Mouse (Mus musculus): ENCODE measurements around the gene Chst5. TPM values are rescaled to one million over a fixed set of nuclear protein-coding genes. Genes with fewer than 3 reads are reported as not detected.
"Not testable (repeated sequence)": the region's sequence is repeated elsewhere in the genome, so short reads cannot be mapped to it uniquely, and the experiment has no call there.

Gene Chst5
- not detected for polyA plus RNA-seq (2017; shearing (Covaris generic))

DNA sequence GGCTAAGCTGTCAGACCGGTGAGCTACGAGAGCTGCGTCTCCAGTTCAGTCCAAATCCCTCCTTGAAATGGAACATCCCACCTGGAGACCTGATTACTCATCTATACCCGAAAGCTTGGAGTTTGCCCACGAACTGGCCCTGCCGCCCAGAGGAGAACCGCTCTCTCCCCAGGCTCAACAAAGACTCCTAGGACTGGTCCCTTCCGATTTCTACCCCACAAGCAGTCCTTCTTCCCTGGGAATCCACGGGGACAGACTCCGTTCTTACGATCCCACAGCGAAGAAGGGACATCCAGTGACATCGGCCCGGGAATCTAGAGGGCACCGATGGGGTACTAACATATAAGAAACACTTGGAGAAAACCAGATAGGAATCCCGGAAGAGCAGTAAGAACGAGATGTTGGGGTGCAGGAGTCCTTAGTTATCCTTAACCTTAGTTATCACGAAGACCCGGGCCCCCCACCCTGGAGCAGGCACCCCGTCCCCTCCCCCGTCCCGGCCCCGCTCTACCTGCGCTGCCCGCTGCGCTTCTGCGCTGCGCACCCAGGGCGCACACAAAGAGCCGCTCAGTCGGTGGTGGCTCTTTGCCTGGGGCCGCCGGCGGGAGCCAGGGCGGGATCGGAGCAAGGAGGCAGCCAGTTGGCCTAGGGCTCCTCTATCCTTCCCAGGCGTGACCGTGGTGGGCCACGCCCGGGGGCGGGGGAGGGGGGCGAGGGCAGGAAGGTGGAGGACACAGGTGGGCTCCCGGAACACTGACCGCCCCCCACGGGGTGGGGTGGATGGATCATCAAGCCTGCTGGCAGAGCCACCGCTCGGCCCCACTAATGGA is at the start of gene Chst5:
TSS of gene Chst5 (minus strand) at position 827 of the 830 bp plus-strand sequence.
- ATAC-seq, result no peak

DNA sequence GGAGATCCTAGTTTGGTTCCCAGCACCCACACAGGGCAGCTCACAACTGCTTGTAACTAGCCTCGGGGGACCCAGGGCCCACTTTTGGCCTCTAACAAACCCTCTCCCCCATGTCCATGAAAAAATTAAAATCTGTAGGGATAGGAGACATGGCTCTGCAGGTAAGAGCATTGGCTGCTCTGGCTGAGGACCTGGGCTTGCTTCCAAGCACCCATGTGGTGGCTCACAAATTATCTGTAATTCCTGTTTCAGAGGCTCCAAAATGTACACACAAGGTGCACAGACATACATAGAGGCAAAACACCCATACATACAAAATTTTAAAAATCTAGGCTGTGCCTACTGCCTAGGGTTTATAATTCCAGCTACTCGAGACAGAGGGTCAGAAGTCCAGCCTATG is 47.0 kb upstream of the Chst5 start:
- no peak for ATAC-seq

DNA sequence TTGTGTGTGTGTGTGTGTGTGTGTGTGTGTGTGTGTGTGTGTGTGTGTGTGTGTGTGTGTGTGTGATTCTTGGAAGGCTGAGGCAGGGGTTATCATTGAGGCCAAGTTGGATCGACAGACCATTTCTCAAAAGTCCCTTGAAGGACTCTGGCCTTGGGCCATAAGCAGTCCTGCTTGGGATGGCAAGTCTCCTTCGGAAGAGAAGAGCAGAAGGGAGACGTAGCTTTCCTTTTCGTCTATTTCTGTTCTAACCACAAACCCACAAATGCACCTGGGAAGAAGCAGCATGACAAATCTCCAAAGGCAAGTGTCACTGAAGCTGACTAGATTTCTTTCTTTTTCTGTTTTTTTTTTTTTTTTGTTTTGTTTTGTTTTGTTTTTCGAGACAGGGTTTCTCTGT is 45.6 kb upstream of the Chst5 start:
- peak; percentile 30 for ATAC-seq

DNA sequence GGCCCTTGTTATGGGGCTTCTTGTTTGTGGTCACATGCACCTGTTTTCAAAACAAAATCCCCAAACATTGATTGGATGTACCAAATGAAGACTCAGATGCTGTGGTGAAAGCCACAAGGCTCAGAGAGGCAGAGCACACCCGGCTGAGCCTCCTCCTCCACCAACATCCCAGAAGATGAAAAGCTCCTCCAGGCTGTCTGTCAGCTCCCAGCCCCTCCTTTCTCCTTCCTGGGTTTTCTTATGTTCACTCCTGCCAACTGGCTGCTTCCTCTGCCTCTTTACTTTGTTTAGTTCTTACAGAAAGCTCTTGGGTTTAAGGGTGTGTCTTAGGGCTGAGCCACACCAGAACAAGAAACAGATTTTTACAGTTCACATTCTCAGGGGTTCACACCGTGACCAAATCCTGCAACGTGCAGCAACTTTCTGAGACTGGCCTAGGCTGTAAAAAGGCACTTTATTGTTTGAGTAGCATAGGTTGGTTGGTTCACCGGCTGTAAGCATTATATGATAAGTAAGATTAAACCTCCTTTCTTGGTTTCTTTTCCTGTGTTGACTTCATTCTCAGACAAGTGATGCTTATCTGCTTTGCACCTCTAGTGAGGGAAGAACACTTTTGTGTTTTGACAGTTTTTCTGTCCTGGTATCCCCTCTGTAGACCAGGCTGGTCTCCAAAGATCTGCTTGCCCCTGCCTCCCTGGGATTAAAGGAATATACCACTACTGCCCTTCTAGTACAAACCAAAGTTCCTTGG is 44.8 kb upstream of the Chst5 start:
- peak; percentile 53 for ATAC-seq

DNA sequence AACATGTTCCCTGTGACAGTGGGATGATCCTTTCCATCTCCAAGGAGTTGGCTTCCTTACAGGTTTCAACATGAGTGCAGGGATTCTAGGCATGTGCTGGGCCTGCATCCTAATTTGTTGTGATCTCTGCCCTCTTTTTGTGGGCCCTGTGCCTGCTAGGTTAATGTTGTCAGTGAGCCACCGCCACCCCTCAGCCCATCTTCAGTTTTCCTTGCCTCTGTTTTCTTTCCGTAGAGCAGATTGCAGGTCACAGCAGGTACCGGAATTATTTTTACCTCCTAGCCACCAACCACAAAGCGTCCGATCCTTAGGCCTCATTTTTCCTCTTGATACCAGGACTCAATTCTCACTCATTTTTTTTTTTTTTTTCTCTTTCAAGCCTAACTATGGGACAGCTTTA is 41.7 kb upstream of the Chst5 start:
- no peak for ATAC-seq

DNA sequence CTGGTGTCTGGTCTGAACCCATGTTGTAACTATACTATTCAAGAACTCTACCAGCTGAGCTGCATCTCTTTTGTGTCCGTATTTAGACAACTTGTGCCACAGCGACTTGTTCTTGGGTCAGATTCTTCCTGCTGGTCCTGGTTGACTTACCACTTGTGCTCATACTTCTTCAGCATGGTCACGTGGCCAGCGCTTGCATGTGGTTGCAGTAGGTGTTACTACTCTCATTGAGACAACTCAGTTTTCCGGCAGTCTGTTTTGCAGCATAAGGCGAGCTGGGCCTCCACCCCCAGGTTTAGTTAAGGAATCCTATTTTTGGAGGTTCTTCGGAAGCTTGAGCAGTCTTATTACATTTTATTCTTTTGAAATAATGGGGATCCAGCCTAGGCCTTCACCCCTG is 41.1 kb upstream of the Chst5 start:
- no peak for ATAC-seq

DNA sequence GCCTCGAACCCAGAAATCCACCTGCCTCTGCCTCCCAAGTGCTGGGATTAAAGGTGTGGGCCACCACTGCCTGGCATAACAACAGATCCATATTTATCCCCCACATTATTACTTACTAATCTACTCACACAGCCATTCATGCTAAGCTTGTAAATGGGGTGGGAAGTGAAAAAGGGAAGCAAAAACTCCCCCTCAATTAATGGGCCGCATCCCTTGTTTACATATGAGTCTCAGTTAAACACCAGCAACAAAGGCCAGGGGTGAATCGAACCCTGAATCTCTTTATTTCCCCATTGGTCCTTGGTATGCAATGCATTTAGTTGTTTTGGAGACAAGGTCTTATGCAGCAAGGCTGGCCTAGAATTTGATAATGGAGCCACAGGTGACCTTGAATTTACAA is 40.6 kb upstream of the Chst5 start:
- no peak for ATAC-seq

DNA sequence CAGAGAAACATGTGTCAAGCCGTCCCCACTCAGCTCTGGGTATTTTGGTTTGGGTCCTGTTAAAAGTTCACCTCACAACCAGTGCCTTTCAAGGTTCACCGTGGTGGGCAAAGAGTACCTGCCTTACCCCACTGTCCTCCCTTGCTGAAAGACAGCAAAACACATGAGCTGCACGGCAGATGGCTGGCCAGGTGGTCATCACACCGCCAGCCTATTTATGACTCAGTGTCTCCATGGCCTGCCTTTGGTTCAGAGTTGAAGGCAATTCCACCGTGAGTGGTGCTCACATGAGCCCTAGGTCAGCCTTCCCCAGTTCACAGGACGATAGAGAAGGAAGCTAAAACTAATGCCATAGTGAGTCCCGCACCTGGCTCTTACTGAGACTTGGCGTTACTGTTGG is 37.7 kb upstream of the Chst5 start:
- no peak for ATAC-seq

DNA sequence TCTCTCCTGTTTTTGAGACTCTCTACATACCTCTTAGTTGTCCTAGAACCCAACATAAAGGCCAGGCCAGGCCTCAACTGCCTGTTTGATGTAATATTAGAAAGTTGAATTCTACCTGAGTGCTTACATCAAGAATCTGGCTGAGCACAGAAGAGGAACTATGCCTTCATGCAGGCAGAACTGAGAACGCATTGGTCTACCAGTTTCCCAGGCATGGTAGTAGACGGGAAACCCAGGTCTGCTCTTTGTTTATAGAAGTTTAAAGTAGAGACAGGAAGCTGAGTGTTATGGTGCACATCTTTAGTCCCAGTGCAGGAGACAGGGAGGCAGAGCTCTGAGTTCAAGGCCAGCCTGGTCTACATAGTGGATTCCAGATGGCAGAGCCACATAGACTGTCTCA is 36.9 kb upstream of the Chst5 start:
- no peak for ATAC-seq

DNA sequence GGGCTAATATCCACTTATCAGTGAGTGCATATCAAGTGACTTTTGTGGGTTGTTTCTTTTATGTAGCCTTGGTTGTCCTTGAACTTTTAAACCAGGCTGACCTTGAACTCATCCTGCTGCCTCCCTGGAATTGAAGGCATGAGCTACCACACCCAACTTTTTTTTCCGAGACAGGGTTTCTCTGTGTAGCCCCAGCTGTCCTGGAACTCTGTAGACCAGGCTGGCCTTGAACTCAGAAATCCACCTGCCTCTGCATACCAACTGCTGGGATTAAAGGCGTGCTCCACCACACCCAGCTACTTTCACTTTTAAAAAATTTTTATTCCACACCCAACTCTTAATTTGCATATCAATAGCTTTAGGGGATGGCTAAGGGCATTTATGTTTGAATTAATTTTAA is 33.3 kb upstream of the Chst5 start:
- ATAC-seq, result no peak

DNA sequence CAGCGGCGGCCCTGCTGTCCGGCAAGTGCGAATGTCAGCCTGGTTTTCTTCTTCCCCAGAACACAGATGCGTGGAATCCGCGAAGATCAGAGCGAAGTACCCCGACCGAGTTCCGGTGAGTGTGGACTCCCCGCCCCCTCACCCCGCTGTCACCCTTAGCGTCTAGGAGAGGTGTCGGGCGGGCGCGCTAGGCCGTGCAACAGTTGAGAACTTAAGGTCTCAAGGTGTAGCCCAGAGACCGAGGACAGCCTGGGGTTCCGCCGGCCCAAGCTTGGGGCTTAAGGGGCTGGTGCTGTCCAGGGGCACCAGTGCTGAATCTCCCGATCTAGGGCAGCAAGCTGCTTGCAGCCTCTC is 30.8 kb upstream of the Chst5 start:
- ATAC-seq, result peak; percentile 43

DNA sequence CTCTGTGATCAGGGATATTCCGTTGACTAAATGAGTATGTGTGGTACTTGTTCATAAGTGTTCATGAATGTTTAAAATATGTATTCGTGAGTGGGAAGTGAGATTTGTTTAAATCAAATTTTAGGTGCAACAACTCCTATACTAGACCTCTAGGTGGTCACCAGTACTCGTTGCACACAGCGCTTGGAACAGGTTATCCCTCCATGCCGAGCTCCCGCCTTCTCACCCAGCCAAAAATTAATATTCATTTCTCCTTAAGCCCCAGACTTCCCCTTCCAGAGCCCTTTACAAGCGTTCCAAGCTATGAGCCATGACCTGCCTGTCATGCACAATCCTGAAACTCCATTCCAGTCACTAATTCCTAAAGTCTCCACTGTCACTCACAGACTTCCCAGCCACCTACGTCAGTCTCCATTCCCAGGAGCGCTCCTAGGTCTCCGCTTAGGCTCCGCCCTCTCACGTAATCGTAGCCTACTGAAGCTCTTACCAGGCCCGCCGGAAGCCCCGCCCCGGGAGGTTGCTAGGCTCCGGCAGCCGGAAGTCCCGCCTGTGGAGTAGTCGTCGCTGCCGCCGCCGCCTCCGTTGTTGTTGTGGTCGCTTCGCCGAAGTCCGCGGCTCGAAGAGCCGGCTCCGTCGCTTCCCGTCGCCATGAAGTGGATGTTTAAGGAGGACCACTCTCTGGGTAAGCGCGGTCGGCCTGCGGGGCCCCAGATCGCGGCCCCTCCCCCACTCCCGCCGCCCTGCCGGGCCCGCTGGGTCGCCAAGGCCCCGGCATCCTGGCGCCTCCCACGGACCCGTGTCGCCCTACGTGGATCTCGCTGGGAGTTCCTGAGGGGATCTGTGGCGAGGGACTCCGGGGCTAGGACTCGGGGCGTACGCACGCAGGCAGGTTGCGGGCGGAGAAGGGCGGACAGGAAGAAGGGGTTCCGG is 30.2 kb upstream of the Chst5 start, which contains the start of gene Gabarapl2:
TSS of gene Gabarapl2 (plus strand) at position 533 of the 930 bp plus-strand sequence.
- peak; percentile 91 for ATAC-seq

DNA sequence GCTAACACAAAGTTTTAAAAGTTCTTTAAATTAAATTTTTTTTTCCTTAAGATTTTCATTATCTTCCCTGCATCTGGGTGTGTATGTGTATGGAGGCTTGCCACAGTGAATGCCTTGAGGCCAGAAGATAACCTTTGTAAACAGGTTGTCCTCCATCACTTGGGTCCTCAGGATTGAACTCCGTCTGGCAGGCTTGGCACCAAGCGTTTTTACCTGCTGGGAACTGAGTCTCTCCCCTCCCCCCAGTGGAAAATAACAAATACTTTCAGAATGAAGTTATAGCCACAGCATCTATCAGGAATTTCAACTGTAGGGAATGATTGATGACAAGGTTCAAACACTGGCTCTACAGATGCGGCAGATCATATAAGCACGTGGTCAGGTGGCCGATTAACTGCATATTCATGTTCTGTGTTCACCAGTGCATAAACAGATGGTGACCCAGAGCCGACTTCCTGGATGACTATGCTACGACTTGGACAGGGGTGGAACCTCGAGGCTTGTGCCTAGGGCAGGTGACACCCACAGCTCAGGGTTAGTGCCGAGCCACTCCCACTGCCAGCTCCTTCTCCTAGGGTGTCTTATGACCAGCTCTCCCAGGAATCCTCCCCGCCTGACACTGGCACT is 29.4 kb upstream of the Chst5 start:
- ATAC-seq, result peak; percentile 42

DNA sequence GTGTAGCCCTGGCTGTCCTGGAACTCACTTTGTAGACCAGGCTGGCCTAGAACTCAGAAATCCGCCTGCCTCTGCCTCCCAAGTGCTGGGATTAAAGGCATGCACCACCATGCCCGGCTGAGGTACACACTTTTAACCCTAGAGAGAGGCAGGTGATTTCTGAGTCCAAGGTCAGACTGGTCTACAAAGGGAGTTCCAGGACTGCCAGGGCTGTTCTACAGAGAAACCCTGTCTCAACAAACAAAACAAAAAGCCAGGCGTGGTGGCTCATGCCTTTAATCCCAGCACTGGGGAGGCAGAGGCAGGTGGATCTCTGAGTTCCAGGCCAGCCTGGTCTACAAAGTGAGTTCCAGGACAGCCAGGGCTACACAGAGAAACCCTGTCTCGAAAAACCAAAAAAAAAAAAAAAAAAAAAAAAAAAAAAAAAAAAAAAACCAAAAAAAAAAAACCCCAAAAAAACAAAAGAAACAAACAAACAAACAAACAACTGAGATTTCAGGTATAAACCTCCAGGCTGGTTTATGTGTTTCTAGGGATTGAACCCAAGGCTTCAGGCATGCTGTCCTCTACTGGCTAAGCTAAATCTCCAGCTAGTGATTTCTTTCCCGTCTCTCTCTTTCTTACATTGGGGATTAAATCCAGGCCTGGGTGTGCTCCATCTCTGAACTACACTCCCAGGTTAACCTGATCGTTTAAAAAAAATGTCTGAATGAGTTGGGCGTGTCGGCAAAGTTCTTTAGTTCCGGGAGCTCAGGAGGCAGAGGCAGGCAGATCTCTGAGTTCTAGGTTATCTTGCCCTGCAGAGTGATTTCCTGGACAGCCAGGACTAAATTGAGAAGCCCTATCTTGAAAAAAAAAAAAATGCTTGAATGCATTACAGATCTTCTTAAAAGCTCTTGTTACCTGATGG is 28.1 kb upstream of the Chst5 start:
- ATAC-seq, result not testable (repeated sequence)

DNA sequence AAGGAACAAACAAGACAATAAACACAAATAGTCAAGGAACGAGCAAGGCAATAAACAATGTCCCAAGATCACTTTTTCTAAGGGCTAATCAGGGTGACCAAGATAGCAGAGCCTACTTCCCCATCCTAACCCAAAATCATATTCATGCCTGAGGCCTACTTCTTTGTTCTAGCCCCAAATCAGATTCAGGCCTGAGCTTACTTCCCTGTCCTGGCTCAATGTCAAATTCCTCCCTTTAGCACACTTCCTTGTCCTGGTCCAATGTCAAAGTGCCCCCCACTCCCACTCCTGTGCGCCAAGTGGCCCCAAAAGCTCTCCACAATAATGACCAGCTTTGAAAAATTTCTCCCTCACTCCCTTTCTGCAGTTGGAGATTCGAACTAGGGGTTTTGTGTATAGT is 26.9 kb upstream of the Chst5 start:
- no peak for ATAC-seq

DNA sequence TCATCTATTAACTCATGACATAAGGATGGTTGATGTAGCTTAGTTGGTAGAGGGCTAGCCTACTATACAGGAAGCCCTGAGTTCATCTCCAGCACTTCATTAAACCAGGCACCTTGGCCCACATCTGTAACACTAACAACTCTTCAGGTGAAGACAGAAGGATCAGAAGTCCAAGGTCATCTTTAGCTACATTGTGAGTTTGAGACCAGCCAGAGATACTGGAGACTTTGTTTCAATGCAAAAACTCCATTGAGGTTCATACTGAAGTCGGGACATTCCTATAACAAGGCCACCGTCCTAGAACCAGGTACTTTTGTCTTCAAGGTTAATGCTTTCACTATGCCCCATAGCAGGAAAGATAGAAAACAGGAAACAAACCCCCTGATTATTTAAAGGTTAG is 24.0 kb upstream of the Chst5 start:
- ATAC-seq, result no peak

DNA sequence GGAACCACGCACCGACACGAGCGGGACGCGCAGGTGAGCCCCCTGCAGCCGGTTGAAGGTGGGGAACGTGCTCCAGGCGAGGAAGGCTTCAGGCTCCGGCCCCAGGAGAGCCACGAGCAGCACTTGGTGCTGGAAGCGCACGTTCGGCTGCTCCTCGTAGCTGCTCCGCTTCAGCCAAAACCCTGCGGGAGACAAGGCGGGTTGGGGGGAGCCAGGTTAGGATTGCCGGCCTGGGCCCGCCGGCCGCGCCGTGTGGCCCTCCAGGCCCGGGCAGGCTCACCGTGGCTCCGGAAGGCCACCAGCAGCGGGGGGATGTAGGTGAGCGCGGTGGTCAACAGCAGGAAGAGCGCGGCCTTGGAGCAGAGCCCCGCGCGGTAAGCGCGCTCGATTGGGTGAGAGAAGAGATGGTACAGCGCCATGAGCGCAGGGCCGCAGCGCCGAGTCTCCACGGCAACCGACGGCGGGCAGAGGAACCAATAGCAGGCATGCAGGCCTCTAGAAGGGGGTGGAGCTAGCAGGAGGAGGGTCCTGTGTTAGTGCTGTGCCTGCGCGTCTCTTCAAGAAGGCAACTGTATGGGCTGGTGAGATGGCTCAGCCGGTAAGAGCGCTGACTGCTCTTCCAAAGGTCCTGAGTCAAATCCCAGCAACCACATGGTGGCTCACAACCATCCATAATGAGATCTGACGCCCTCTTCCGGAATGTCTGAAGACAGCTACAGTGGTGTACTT is 23.3 kb upstream of the Chst5 start, which contains the start of gene Tmem231:
TSS of gene Tmem231 (minus strand) at position 534 of the 729 bp plus-strand sequence.
- ATAC-seq, result peak; percentile 100

DNA sequence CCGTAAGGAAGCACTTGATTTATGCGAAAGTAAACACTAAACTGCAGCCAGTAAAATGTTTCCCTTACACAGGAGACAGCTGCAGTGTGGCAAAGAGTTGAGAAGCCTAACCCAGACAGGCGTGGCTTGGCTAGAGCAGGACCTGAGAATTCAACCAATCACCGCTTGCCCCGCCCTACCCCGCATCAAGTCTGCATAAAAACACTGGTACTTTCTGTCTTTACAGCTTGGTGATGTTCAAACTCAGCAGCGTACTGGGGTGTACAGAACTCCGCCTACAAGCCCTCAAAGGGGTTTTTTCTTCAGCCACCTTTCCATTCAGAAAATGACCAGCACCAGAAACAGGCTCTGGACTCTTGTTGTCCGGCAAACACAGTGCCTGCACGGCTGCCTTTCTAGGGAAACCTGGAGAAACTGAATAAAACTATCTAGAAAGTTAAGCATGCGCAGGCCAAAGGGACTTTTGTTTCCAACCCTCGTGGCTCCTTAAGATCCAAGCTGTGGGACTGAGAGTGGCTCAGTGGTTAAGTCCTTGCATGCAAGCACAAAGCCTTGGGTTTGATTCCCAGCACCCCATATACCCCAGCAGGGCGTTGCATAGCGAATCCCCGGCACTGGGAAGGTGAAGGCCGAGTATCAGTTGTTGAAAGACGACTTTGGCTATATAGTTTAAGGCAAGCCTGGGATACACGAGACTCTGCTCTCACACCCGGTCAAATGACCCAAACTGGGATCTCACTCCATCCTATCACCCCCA is 22.5 kb upstream of the Chst5 start:
- ATAC-seq, result no peak

DNA sequence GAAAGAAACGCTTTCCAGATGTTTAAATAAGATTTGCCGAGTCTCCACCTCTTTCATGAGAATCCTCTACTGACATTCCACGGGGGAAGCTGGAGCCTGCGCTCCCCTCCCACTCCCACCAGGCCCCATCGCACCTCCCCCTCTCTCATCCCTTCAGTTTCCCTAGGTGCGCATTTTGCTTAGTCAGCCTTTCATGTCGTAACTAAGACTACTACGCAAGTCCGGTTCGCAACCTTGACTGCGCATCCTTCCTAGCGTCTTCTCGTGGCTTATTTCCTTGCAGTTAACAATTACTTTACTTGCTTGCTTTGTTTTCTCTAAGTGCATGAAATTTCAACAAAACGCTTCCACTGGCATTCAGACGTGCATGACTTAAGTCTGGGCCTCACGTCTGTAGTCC is 21.5 kb upstream of the Chst5 start:
- ATAC-seq, result no peak

Measured in inflammation-experienced regulatory T-cells, adult 6 months (primary cell).